Mouse (Mus musculus) layer of hippocampus, adult 8-10 months (tissue): ENCODE measurements around the gene Armc9. TPM values are rescaled to one million over a fixed set of nuclear protein-coding genes. Genes with fewer than 3 reads are reported as not detected.

ENCODE experiments used
- DNase-seq, 2 experiments: peaks; one replicate each; pipeline ENCODE4 v3.0.0; 2022; ENCODE audit warnings: low spot score in 2 of 2
- total RNA-seq, 4 experiments: library from RNA; stranded (reverse); gene quantifications; 2 replicates each; pipeline ENCODE4 v1.2.4; 2022

The Armc9 gene
- total RNA-seq, 4 experiments from 2014 or later = 35.5 to 52.4 (median 43.3) TPM

GRCm38 (mm10) chr1:86269190-86269508 is 114.6 kb downstream of the Armc9 start:
- DNase-seq = no peak

- no peak for DNase-seq
These were observed 117.1 kb downstream of the Armc9 start for GRCm38 (mm10) chr1:86271707-86272106.

GRCm38 (mm10) chr1:86277055-86277454 is 122.5 kb downstream of the Armc9 start:
- DNase-seq = no peak

DNA sequence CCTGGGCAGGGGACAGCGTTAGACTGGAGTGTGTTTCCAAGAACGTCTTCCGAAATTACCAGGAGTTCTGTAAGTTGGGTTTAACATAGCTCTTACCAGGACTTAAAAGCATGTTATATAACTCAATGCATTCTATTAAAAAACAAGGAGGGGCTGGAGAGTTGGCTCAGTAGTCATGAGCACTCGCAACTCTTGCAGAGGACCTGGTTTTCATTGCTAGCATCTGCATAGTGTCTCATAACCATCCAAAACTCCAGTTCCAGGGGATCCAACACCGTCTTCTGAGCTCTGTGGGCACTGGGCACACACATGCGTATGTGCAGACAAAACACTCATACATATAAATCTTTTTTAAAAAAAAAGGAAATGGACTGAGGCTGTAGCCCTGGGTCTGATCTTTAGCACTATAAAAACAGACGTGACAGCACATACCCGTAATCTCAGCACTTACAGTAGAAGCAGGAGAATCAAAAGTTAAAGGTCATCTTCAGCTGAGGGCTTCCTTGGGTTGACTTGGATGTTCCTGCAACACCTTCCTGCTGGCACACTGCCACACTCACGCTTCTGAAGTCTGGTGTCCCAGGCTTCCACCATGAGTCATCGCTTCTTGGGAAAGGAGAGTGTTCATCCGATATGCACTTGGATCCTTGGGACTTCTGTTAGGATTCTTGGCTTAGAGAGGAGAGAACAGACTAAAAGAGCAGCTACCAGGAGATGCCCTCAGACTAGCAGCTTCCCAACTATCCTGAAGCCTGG is 127.4 kb downstream of the Armc9 start:
- peak in 1 of 2 experiments; percentile 38 for DNase-seq

GRCm38 (mm10) chr1:86284101-86284500 is 129.5 kb downstream of the Armc9 start:
- no peak for DNase-seq

DNA sequence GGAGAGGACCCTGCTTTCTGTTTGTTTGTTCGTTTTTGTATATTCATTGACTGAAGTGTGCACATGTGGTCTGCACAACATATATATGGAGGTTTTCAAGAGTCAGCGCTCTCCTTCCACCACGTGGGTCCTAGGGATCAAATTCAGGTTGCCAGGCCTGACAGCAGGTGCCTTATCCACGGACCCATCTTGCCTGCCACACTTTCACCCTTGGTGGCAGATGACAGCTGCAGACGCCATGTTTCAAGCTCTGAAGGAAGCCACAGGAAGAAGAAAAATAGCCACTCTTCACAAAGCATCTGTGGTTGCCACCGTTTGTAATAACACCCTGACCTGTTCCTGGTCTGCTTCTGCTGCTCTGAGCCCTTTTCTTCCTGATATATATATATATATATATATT is 130.7 kb downstream of the Armc9 start:
- no peak for DNase-seq

DNA sequence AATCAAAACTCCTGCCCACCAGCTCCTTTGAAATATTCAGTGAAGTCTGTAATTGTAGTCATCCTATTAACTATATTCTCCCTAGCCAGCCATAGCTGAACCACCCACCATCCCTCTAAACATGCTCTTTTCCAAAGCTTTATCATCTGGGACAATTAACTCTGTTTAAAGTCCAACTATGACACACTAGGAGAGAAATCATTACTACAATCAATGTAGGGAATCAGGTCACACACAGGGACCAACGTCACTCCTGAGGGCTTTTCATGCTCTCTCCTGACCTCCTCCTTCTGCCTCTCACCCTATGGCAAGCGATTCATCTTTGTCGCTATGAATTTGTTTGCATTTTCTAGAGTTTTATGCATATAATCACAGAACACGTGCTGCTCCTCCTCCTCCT is 132.9 kb downstream of the Armc9 start:
- no peak for DNase-seq

- DNase-seq = no peak
These were observed 135.9 kb downstream of the Armc9 start for GRCm38 (mm10) chr1:86290452-86290851.

- DNase-seq = no peak
These were observed 138.5 kb downstream of the Armc9 start for GRCm38 (mm10) chr1:86293091-86293490.

DNA sequence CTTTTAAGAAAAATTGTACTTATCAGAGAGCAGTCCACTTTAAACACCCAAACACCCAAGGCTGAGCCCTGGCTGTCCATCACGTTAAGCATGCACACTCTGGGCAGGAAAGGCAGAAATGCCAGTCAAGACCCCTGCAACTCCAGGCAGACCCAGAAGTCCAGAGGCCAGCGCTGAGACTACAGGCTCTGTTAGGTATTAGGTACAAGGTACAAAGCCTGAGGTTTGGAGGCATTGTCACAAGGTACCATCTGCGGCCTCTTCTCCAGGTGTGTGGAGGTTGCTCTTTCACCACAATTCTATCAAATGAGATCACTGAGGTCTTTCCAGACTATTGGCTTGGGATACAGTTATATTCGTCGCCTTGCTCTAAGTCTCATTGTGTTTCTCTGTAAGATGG is 139.3 kb downstream of the Armc9 start:
- DNase-seq = no peak

DNA sequence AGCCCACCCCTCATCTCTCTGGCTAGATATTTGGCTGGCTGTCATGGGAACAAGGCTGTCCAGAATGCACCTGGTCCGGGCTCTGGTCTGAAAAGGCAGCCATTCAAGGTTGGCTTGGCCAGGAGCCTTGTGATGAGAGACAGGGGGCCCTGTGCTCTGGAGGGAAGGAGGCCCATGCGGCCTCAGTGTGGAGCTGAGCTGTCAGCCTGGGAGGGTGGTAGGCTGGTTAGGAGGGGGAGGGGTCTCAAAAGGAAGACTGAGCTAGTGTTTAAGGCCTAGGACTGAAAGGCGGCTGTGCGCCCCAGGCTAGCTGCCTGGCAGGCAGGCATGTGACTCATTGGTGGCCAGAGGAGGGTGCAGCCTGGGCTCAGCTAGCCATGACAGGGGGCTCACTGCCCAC is 139.9 kb downstream of the Armc9 start:
- no peak for DNase-seq

DNA sequence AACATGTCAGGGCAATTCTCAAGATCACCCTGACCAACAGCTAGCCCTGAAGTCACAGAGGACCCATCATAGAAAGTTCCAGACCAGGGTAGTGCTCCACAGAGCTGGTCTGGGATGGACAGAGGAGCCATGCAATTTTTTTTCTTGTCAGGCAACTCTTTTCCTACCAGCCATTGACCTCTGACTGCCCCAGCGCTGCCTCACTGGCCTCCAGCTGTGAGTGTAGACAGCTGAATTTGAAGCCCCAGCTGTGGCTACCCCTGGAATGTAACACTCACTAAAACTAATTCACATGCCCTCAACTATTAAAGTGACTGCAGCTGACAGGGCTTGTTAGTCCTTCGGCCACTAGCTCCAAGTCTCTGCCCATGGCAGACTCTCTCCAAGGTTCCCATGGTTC is 145.5 kb downstream of the Armc9 start:
- no peak for DNase-seq

DNA sequence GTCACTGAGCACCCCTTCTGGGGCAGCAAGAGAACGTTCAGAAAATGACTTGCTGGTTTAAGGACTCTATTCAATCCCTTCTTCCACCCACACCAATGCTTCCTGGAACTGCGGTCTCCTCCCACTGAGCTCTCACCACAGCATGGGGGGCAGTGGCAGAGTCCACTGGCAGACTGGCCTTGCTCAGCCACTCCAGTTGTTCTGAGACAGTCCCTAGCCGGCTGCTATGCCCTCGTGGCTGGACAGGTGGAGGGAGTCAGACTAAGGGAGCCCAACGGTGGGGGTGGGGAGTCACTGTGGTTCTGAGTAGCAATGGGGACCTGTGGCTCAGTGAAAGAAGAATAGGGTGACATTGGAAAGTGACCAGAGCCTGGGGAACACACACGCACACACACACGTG is 146.2 kb downstream of the Armc9 start:
- DNase-seq = no peak

- DNase-seq = no peak
These were observed 146.9 kb downstream of the Armc9 start for GRCm38 (mm10) chr1:86301221-86302091.

DNA sequence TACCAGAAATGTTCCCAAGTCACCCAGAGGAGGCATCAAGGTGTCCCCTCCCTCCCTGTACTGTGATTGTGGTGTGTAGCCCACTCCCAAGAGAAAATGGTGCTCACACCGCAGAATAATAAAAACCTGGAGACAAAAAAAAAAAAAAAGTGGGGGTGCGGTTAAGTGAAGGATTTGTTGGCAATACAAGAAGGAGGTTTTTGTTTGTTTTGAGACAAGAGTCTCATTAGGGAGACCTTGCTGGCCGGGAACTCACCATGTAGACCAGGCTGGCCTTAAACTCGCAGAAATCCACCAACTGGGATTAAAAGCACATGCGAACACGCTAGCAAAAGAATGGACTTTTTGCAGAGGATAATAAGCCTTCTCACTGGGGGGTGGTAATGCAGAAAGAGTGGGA is 148.0 kb downstream of the Armc9 start, which contains the start of gene B3gnt7:
B3gnt7 (plus strand) TSS at position 301 of the 400 bp plus-strand sequence.
- DNase-seq = no peak

GRCm38 (mm10) chr1:86303063-86303872 is 148.7 kb downstream of the Armc9 start:
- peak in 1 of 2 experiments; percentile 35 for DNase-seq

DNA sequence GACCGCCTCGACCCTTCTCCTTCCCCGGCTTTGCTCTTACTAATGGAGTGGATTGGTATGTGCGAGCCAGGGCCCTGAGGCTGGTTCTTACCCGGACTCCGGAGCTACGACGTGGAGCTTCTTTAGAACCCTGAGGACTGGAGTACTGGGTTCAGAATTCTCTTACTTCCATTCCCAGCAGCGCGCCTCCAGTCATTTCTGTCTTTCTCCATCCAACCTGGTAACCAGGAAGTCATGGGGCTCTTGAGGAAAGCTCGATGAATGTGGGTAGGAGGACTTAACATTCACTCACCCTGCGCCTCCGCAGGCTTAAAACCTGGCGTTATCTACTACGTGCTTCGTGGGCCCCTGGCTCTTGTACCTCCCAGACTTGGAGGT is 149.3 kb downstream of the Armc9 start:
- no peak for DNase-seq

DNA sequence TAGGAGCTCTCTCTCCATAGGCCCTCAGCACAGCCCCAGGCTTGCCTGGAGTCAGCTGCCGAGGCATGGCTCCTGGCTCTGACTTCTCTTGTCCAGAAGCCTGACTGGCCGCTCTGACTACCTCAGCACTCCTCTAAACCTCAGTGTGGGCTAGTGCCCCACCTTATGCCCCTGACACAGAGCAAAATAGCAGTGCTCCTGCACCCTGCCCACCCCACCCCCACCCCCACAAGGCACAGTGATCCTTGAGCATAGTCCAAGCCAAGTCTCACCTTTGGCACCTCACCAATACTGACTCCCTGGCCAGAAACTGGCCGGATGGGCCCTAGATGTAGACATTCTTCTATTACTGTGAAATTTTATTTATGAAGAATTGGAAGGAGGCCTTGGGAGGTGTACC is 152.1 kb downstream of the Armc9 start:
- no peak for DNase-seq

- DNase-seq = no peak
These were observed 152.7 kb downstream of the Armc9 start for GRCm38 (mm10) chr1:86307177-86307762.

DNA sequence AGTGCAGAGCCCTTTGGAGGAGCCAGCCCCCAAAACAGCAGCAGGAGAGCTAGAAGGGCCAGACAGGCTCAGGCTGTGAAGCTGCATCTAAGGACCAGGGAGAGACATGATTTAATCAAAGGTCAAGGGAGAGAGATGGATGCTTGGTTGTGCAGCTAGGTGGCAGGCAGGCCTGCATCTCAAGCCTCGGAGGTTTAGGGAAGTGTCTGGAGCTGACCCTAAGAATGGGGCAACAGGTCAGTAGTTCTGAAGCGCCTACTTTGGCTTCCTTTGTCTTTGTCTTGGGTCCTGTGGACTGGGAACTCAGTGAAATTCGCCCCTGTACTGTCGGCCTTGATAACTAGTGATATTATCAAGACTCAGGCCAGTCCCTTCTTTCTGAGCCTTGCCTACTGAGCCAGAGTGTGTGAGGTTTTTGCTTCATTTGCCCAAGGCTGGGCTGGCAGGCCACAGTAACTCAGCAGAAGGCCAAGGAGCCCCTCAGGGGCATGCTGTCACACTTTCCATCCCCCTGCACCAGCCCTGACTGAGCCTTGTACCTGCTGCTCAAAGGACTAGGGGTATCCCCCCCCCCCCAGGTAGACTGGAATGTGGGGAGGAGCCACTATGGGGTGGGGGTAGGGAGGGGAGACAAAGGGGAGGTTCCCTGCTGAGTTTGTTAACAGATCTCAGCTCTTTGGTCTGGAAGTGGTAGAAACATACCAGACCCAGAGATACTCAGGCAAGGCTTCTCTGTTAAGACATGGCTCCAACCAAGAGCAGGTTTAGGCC is 153.5 kb downstream of the Armc9 start:
- DNase-seq = no peak
